Mouse (Mus musculus) right cerebral cortex, adult 18-20 months (tissue): ENCODE data around the gene Msh5.
A peak's percentile ranks its signal among the peaks of the same experiment; 100 is the strongest.
"Not testable (repeated sequence)": the region's sequence is repeated elsewhere in the genome, so short reads cannot be mapped to it uniquely, and the experiment has no call there.

Experiments used
- DNase-seq: peaks from one replicate; pipeline ENCODE4 v3.0.0; 2022; ENCODE audit warnings: mixed read lengths

Msh5 gene

GRCm38 (mm10) chr17:35047688-35048087, 1.1 kb upstream of the Msh5 start:
- no peak for DNase-seq

- no peak for DNase-seq
Measured at GRCm38 (mm10) chr17:35045807-35046680, 501 bp downstream of the Msh5 start.

GRCm38 (mm10) chr17:35044904-35045806, 1.4 kb downstream of the Msh5 start:
- no peak for DNase-seq

- no peak for DNase-seq
Measured at GRCm38 (mm10) chr17:35043794-35044193, 2.8 kb downstream of the Msh5 start.

GRCm38 (mm10) chr17:35039121-35039873, 7.2 kb downstream of the Msh5 start:
- peak; percentile 55 for DNase-seq

GRCm38 (mm10) chr17:35034896-35035295, 11.6 kb downstream of the Msh5 start:
- DNase-seq, result no peak

- not testable (repeated sequence) for DNase-seq
Measured at GRCm38 (mm10) chr17:35033703-35034102, 12.8 kb downstream of the Msh5 start.

GRCm38 (mm10) chr17:35032323-35032870, 14.1 kb downstream of the Msh5 start:
- DNase-seq, result no peak

GRCm38 (mm10) chr17:35031880-35032279, 14.7 kb downstream of the Msh5 start:
- no peak for DNase-seq

- no peak for DNase-seq
Measured at GRCm38 (mm10) chr17:35031272-35031671, 15.3 kb downstream of the Msh5 start.

- DNase-seq, result no peak
Measured at GRCm38 (mm10) chr17:35029691-35030532, 16.6 kb downstream of the Msh5 start.

GRCm38 (mm10) chr17:35028315-35028714, 18.2 kb downstream of the Msh5 start:
- DNase-seq, result no peak

GRCm38 (mm10) chr17:35027277-35028068, 19.1 kb downstream of the Msh5 start, which contains the start of gene Sapcd1:
Gene Sapcd1, minus strand, starts transcription at chr17:35028016.
- peak; percentile 46 for DNase-seq

GRCm38 (mm10) chr17:35026206-35026605, 20.3 kb downstream of the Msh5 start:
- no peak for DNase-seq

GRCm38 (mm10) chr17:35024691-35025488, 21.7 kb downstream of the Msh5 start:
- no peak for DNase-seq

- DNase-seq, result no peak
Measured at GRCm38 (mm10) chr17:35024261-35024660, 22.3 kb downstream of the Msh5 start.

GRCm38 (mm10) chr17:35023756-35024155, 22.8 kb downstream of the Msh5 start:
- no peak for DNase-seq

- no peak for DNase-seq
Measured at GRCm38 (mm10) chr17:35023221-35023620, 23.3 kb downstream of the Msh5 start.

- no peak for DNase-seq
Measured at GRCm38 (mm10) chr17:35022541-35023060, 23.9 kb downstream of the Msh5 start.
